Mouse (Mus musculus) adrenal gland, adult 8-10 months (tissue): Measurements from ENCODE around the gene Golph3. TPM values are rescaled to one million over a fixed set of nuclear protein-coding genes. Genes with fewer than 3 reads are reported as not detected.
"Not testable (repeated sequence)": the region's sequence is repeated elsewhere in the genome, so short reads cannot be mapped to it uniquely, and the experiment has no call there.

ENCODE experiments used
- DNase-seq: peaks from one replicate; pipeline ENCODE4 v3.0.0; 2022
- total RNA-seq, 4 experiments: library from RNA; stranded (reverse); gene quantifications; 2 replicates each; pipeline ENCODE4 v1.2.4; 2022

Gene Golph3
- total RNA-seq, 4 experiments from 2014 or later, result 109 to 136 (median 122) TPM

GRCm38 (mm10) chr15:12357459-12357858 lies 36.2 kb downstream of the Golph3 start:
- DNase-seq, result no peak

GRCm38 (mm10) chr15:12358384-12358783 lies 37.1 kb downstream of the Golph3 start:
- DNase-seq, result no peak

DNA sequence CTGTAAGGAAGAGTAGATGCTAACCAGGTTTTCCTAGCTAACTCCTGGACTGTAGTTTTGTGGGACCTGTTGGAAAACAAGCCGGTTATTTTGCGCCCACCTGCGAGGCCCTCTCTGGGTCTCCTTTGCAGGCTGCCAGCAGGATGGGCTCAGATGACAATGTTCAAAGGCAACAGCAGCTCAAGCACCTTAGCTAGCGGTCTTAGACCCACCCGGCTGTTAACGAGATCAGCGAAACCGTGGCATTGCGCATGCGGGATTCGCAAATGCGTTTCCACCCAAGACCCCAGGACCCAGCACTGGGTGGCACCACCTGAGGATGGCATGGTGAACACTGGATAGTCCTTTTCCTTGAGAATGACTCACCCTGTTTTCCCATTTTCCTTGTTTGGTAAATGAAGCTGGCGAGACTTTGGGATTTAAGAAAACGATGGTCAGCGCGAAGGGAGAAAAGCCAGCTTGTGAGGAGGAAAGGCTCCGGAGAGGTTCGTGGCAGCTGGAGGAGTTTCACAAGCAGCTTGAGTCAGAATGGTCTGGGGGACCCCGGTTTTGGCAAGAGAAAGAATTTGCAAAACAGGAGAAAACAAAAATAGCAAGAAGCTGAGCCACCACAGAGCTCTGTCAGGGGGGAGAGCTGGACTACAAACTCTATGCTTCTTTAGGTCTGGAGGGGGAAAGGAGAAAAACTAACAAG lies 39.4 kb downstream of the Golph3 start:
- DNase-seq, result no peak

- DNase-seq, result no peak
These were observed 40.9 kb downstream of the Golph3 start for GRCm38 (mm10) chr15:12362001-12362700.

GRCm38 (mm10) chr15:12362701-12363040 lies 41.4 kb downstream of the Golph3 start:
- DNase-seq, result no peak

GRCm38 (mm10) chr15:12364096-12364495 lies 42.8 kb downstream of the Golph3 start:
- no peak for DNase-seq

- DNase-seq, result no peak
These were observed 44.3 kb downstream of the Golph3 start for GRCm38 (mm10) chr15:12365416-12366071.

DNA sequence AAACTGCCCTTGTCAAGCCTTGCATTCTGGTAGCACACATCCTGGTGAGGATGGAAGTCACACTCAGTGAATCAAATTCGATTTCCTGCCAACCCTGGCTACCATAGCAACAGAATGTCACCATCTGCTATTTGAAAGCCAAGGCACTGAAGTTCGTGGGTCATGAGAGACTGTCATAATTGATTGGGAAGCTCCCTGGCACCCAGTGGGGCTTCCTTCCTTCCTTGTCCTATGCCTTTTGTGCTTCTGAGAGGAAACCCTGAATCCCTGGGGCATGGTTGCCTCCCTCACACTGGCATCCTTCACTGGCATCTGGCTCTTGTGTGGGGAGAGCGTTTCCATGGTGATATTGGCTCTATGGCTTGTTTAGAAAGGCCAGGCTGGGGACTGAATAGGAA lies 44.8 kb downstream of the Golph3 start:
- no peak for DNase-seq

DNA sequence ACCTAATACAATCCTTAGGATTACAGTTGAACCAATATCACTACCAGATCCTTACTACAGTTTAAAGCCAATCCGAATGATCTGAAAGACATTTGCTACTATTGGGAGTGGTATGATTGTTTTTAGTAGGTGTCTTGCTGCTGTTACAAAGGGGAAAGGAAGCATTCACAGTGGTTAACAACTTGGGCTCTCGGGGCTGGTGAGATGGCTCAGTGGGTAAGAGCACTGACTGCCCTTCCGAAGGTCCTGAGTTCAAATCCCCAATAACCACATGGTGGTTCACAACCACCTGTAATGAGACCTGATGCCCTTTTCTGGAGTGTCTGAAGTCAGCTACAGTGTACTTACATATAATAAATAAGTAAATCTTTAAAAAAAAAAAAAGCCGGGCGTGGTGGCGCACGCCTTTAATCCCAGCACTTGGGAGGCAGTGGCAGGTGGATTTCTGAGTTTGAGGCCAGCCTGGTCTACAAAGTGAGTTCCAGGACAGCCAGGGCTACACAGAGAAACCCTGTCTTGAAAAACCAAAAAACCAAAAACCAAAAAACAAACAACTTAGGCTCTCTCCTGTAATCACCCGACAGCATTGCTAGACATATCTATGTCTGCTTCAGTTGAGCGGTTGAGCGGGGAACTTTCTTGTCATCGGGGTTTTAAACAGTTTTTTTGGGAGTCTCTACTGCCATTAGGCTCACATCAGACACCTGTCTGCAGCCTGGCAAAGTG lies 45.5 kb downstream of the Golph3 start:
- DNase-seq, result not testable (repeated sequence)

- DNase-seq, result no peak
These were observed 46.2 kb downstream of the Golph3 start for GRCm38 (mm10) chr15:12367306-12368080.

DNA sequence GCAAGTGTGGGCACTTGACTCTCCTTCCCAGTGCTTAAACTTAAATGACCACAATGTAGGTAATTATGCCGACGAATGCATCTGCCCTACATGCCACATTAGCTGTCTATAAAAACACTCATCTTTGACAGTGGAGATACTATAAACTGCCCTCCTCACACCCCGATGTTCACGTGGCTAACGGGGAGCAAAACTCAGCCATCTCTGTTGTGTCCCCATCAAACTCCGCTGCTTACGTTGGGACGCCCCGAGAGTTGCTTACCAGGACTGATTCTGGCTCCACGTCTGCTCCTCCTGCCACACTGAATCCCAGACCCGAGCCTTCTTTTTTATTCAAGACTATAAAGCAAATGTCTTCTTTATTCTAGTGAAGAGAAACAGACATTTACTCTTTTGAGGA lies 47.1 kb downstream of the Golph3 start:
- no peak for DNase-seq

GRCm38 (mm10) chr15:12368850-12369249 lies 47.6 kb downstream of the Golph3 start:
- DNase-seq, result no peak

GRCm38 (mm10) chr15:12370096-12370495 lies 48.8 kb downstream of the Golph3 start:
- no peak for DNase-seq

DNA sequence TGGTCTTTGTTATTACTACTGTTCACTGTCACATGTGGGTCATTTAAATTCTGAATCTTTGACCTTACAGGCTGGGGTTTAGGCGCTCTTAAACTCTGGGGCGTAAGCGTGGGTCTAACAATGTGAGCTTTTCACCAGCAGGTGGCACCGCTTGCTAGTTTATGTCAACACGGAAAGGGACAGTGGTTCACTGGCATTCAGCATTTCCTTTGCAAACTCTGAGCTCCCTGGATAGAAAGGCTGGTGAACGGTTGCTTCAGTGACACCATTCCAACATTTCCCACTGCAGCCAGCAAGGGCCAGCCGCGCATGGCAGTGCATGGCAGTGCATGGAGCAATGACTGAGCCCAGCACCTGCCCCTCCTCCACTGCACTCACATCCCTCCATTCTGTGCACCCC lies 49.9 kb downstream of the Golph3 start:
- DNase-seq, result peak; percentile 42

- DNase-seq, result no peak
These were observed 52.2 kb downstream of the Golph3 start for GRCm38 (mm10) chr15:12373496-12373895.

DNA sequence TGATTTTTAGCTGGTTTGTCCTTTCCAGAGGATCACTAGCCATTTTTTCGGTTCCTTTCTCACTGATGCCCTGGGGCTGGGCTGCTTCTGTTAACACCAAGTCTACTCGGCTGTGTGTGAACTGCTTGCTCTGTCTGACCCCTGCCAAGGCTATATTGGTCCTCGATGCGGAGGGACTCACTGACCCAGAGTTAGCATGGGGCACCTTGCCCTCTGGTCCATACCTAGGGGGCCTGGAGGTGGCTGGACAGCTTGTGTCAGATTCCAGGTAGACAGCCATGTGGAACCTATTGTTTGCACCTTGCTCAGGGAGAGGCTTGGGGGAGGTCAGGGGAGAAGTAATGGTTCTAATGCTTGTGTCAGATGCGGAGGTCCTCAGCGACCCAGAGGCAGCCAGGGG lies 52.7 kb downstream of the Golph3 start:
- DNase-seq, result no peak

- no peak for DNase-seq
These were observed 53.7 kb downstream of the Golph3 start for GRCm38 (mm10) chr15:12374916-12375315.

- DNase-seq, result peak; percentile 72
These were observed 54.5 kb downstream of the Golph3 start for GRCm38 (mm10) chr15:12375641-12376311.

DNA sequence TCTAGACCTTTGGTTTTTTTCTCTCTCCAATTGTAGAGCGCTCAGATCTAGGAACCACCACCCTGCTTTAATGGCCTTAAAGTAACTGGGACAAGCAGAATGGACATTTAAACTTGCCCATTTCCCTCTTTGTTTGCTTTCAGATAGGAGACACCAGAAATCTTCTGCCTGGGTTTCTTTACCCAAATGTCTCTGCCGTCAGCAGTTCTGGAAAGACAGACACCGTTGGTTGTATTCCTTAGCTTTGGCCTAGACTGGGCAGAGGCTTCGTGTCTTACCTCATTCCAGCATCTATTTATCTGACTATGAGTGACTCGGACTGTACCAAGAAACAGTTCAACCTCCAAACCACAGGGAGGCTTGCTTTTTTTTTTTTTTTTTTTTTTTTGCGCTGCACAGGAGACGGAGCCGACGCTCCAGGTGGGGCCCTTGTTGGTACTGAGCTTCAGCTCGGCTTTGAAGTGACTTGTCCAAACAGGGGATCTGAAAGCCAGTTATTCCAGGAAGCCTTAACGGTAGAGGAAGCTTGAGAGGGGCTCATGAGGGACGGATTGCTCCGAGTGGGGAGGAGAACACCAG lies 55.3 kb downstream of the Golph3 start:
- no peak for DNase-seq

GRCm38 (mm10) chr15:12377800-12378199 lies 56.5 kb downstream of the Golph3 start:
- DNase-seq, result no peak

GRCm38 (mm10) chr15:12380057-12380456 lies 58.8 kb downstream of the Golph3 start:
- DNase-seq, result no peak
